Mouse (Mus musculus) CH12.LX (cell line): Measurements from ENCODE around the gene Aifm3.

Source experiments
- CHD2 ChIP-seq: IDR thresholded peaks from 2 replicates; pipeline ENCODE4 v1.6.1; 2011; ENCODE audit warnings: low read length, improper control_type of control experiment
- CTCF ChIP-seq, 2 experiments: IDR thresholded peaks in 1 of 2; conservative IDR thresholded peaks in 1 of 2; 2 replicates each; pipeline ENCODE4 v1.5.1; 2011 to 2012; ENCODE audit warnings: low read depth in 2 of 2, low read length in 2 of 2, improper control_type of control experiment in 1 of 2, inconsistent platforms in 1 of 2, mild to moderate bottlenecking in 1 of 2, moderate library complexity in 1 of 2
- E2F4 ChIP-seq: IDR thresholded peaks from 2 replicates; pipeline ENCODE4 v1.6.1; 2011; ENCODE audit warnings: low read depth, low read length, improper control_type of control experiment; ENCODE audit not compliant: insufficient replicate concordance
- ETS1 ChIP-seq: conservative IDR thresholded peaks from 2 replicates; pipeline ENCODE4 v1.6.1; 2012; ENCODE audit warnings: low read depth, mild to moderate bottlenecking, inconsistent platforms, low read length, improper control_type of control experiment, moderate library complexity
- GABPA ChIP-seq: IDR thresholded peaks from 2 replicates; pipeline ENCODE4 v1.6.1; 2012; ENCODE audit warnings: low read depth, low read length, improper control_type of control experiment, inconsistent platforms; ENCODE audit not compliant: insufficient replicate concordance
- HCFC1 ChIP-seq: IDR thresholded peaks from 2 replicates; pipeline ENCODE4 v1.6.1; 2012; ENCODE audit warnings: low read depth, mild to moderate bottlenecking, inconsistent platforms, low read length, improper control_type of control experiment
- IRF4 ChIP-seq: IDR thresholded peaks from 2 replicates; pipeline ENCODE4 v1.6.1; 2014; ENCODE audit warnings: low read depth, mild to moderate bottlenecking, inconsistent platforms, low read length, improper control_type of control experiment
- JUN ChIP-seq: IDR thresholded peaks from 2 replicates; pipeline ENCODE4 v1.6.1; 2011; ENCODE audit warnings: low read depth, mild to moderate bottlenecking, low read length, improper control_type of control experiment, moderate library complexity; ENCODE audit not compliant: insufficient read depth
- MYC ChIP-seq: IDR thresholded peaks from 2 replicates; pipeline ENCODE4 v1.6.1; 2011; ENCODE audit warnings: low read depth, mild to moderate bottlenecking, improper control_type of control experiment, low read length
- NELFE ChIP-seq: IDR thresholded peaks from 2 replicates; pipeline ENCODE4 v1.6.1; 2011; ENCODE audit warnings: low read depth, low read length, improper control_type of control experiment
- POLR2A ChIP-seq: IDR thresholded peaks from 2 replicates; pipeline ENCODE4 v1.6.1; 2011; ENCODE audit warnings: low read depth, mild to moderate bottlenecking, improper control_type of control experiment, low read length
- RAD21 ChIP-seq: IDR thresholded peaks from 2 replicates; pipeline ENCODE4 v1.6.1; 2011; ENCODE audit warnings: low read depth, mild to moderate bottlenecking, low read length, improper control_type of control experiment, moderate library complexity
- SIN3A ChIP-seq: IDR thresholded peaks from 2 replicates; pipeline ENCODE4 v1.6.1; 2012; ENCODE audit warnings: low read length, improper control_type of control experiment, inconsistent platforms

- TF ChIP-seq E2F4 (no peak), NELFE (0 out of 2 replicates have a peak, but pooled peaks have one; percentile 41), HCFC1 (no peak; the same call in 1 of the 2 replicates), CHD2 (no peak), CTCF (conservative IDR thresholded peaks at IDR 0.05 in 1 of 2, IDR thresholded peaks at IDR 0.05 in 1 of 2; ENCODE audit: low read depth in 2 of 2, low read length in 2 of 2) (peak in 1 of 2 experiments; percentile 92; a peak in 2 of 4 replicates), JUN (no peak), ETS1 (no peak), POLR2A (no peak), RAD21 (peak; percentile 88), SIN3A (no peak), MYC (no peak), GABPA (no peak), IRF4 (0 out of 2 replicates have a peak, but pooled peaks have one; percentile 18)
Observed at GRCm38 (mm10) chr16:17532271-17532670, 42.9 kb downstream of the Aifm3 start.
